Comparison of ENCODE assay signal across 14 mouse cellular contexts in the genomic region with DNA sequence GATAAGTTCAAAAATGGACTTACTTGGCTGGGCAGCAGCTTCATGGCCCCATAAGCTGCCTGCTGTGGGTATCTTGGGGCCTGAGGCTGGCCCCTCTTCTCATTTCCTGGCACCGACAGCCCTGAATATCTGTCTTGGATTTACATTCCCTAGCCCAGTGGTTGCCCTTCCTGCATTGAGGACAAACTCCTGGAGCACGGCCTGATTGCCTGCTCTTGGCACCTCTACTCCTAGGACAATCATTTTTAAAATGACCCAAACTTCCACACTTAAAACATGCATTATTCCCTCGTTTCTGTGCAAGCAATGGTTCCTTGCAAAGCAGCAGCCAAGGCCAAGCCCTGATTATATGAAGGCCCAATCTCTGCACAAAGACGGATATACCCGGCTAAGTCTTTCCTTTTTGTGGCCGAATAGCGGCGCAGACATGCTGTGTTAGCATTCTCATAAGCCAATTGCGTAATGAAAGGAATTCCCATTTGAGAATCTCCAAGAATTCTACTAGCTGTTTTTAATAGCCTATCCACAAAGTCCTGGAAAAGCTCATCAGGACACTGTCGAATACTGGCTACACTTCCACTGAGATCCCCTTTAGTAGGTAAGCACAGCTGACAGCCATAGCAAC. TPM values are rescaled to one million over a fixed set of nuclear protein-coding genes. Genes with fewer than 3 reads are reported as not detected.
DNase-seq lines count a peak whose midpoint lies in the region; ATAC-seq and TF ChIP-seq lines count a peak whose summit lies in the region.
"Had no signal": no experiment of that assay in that cellular context is flagged by ENCODE, and none has a peak within 500 bp of the region (broad histone marks: within the 10 kb centered on the region; RNA-seq: fewer than 3 reads in every experiment).

No protein-coding gene starts in this region.

- H3K4me3 ChIP-seq in kidney, postnatal 0 days (replicated peaks; ENCODE audit: low read depth, low read length), result no peak overlapping the region
- H3K4me3 ChIP-seq in thymus, adult 2 months (ENCODE audit: control insufficient read depth, insufficient read depth, low read length), result no peak overlapping the region
- H3K4me3 ChIP-seq in midbrain, embryonic 16.5 days (ENCODE audit: low read depth, low read length), result no peak overlapping the region
- H3K4me3 ChIP-seq: limb, embryonic 12.5 days; megakaryocyte, embryonic 14.5 days; myocyte had no signal

- intact Hi-C loops in heart, postnatal 10 days (cut with DNase I), result no loop called here

- H3K4me1 ChIP-seq in kidney, postnatal 0 days (replicated peaks; ENCODE audit: insufficient read depth, low read length), result no peaks in the 10 kb centered on the region
- H3K4me1 ChIP-seq in thymus, adult 2 months (replicated peaks; ENCODE audit: control insufficient read depth, insufficient read depth, low read length), result no peaks in the 10 kb centered on the region
- H3K4me1 ChIP-seq in midbrain, embryonic 16.5 days (ENCODE audit: control insufficient read depth, insufficient read depth, low read length), result no peaks in the 10 kb centered on the region
- H3K4me1 ChIP-seq: limb, embryonic 12.5 days had no signal

- TF ChIP-seq POLR2A in brain, embryonic 14.5 days (IDR thresholded peaks at IDR 0.05; ENCODE audit: borderline replicate concordance, extremely low read depth, insufficient read depth, insufficient read length, poor library complexity, severe bottlenecking), result no peak
- TF ChIP-seq POLR2A in thymus, adult 2 months (IDR thresholded peaks at IDR 0.05; ENCODE audit: control insufficient read depth, extremely low read depth, insufficient read depth, low read length, poor library complexity), result no peak

- no peak for ATAC-seq in kidney, postnatal 0 days (replicated peaks; ENCODE audit: low FRiP score, low read depth)
- no peak for ATAC-seq in midbrain, embryonic 16.5 days
- ATAC-seq: forebrain, postnatal 0 days had no signal

- DNase-seq in adrenal gland, adult 2 months, result peak; percentile 34
- no peak for DNase-seq in adrenal gland, postnatal 25 days
- DNase-seq in kidney, postnatal 0 days (ENCODE audit: low spot score), result peak; percentile 19
- no peak for DNase-seq in kidney, adult 8-10 months
- peak; percentile 7 for DNase-seq in brain, embryonic 14.5 days (ENCODE audit: low read depth)
- DNase-seq in heart, postnatal 10 days, result peak; percentile 38 to 47
- DNase-seq in thymus, adult 2 months, result no peak
- DNase-seq: forebrain, postnatal 0 days; layer of hippocampus, postnatal 36 days; spleen, adult 18-20 months had no signal

- 76% methylated on average over 10 of the region's 10 CpGs for WGBS in kidney, postnatal 0 days
- WGBS in thymus, adult 2 months, result 94% methylated on average over 10 of the region's 10 CpGs
- 78% methylated on average over 10 of the region's 10 CpGs for WGBS in midbrain, embryonic 16.5 days

- no peak overlapping the region for H3K9ac ChIP-seq in kidney, postnatal 0 days (ENCODE audit: low read depth, low read length)
- H3K9ac ChIP-seq in midbrain, embryonic 16.5 days (ENCODE audit: low read depth, low read length), result no peak overlapping the region
- H3K9ac ChIP-seq: forebrain, postnatal 0 days; limb, embryonic 12.5 days had no signal

- no peak overlapping the region for H3K4me2 ChIP-seq in kidney, postnatal 0 days (ENCODE audit: low read length)
- H3K4me2 ChIP-seq in midbrain, embryonic 16.5 days (ENCODE audit: low read length), result no peak overlapping the region
- H3K4me2 ChIP-seq: limb, embryonic 12.5 days had no signal

- no peaks in the 10 kb centered on the region for H3K9me3 ChIP-seq in kidney, postnatal 0 days (replicated peaks; ENCODE audit: low read length)
- H3K9me3 ChIP-seq in midbrain, embryonic 16.5 days (replicated peaks; ENCODE audit: control insufficient read depth, low read length, poor library complexity, severe bottlenecking), result no peaks in the 10 kb centered on the region
- H3K9me3 ChIP-seq: limb, embryonic 12.5 days had no signal

- TF ChIP-seq CTCF in kidney, postnatal 0 days (IDR thresholded peaks at IDR 0.05; ENCODE audit: low read depth), result no peak
- no peak for TF ChIP-seq CTCF in brain, embryonic 14.5 days (IDR thresholded peaks at IDR 0.05; ENCODE audit: borderline replicate concordance, extremely low read depth, insufficient read depth, insufficient read length)
- TF ChIP-seq CTCF in thymus, adult 2 months (IDR thresholded peaks at IDR 0.05; ENCODE audit: borderline replicate concordance, control insufficient read depth, extremely low read depth, insufficient read depth, low read length, poor library complexity), result no peak

- 0 out of 2 replicates have a peak overlapping the region, but pooled peaks have one; percentile 4 for H3K27ac ChIP-seq in kidney, postnatal 0 days
- H3K27ac ChIP-seq in thymus, adult 2 months (ENCODE audit: control insufficient read depth, insufficient read depth, low read length), result no peak overlapping the region
- H3K27ac ChIP-seq in midbrain, embryonic 16.5 days (ENCODE audit: low read length), result no peak overlapping the region
- H3K27ac ChIP-seq: limb, embryonic 12.5 days had no signal

- H3K36me3 ChIP-seq in kidney, postnatal 0 days (ENCODE audit: insufficient read depth, low read length), result no peaks in the 10 kb centered on the region
- no peaks in the 10 kb centered on the region for H3K36me3 ChIP-seq in thymus, adult 2 months (ENCODE audit: control insufficient read depth, insufficient read depth, low read length)
- H3K36me3 ChIP-seq in midbrain, embryonic 16.5 days (ENCODE audit: control insufficient read depth, insufficient read depth, low read length), result no peaks in the 10 kb centered on the region
- H3K36me3 ChIP-seq: limb, embryonic 12.5 days had no signal

- H3K27me3 ChIP-seq in kidney, postnatal 0 days (ENCODE audit: insufficient read depth, low read length), result no peaks in the 10 kb centered on the region
- H3K27me3 ChIP-seq in thymus, adult 2 months (ENCODE audit: control insufficient read depth, insufficient read depth, low read length), result no peaks in the 10 kb centered on the region
- no peaks in the 10 kb centered on the region for H3K27me3 ChIP-seq in midbrain, embryonic 16.5 days (ENCODE audit: control insufficient read depth, insufficient read depth, low read depth, low read length)
- H3K27me3 ChIP-seq: limb, embryonic 12.5 days; megakaryocyte, embryonic 14.5 days had no signal

RNA-seq across cellular contexts. Expression of gene Desi2, which starts 18.6 kb away (rescaled TPM):
- total RNA-seq in adrenal gland, adult 2 months (2021), result 10 to 100 TPM; 18.9 to 26.1 TPM
- 13.1 and 13.2 TPM in 2 replicates for polyA plus RNA-seq in adrenal gland, adult 2 months (2012; rRNA removed)
- total RNA-seq in adrenal gland, postnatal 25 days (2021), result 24.3 and 25.5 TPM in 2 replicates
- 24.2 and 25.4 TPM in 2 replicates for polyA plus RNA-seq in kidney, postnatal 0 days (2015; fragmentation: Nextera tagmentation; extraction: Ambion mirVana)
- 13.1 and 15.7 TPM in 2 replicates for polyA plus RNA-seq in brain, embryonic 14.5 days (2012; rRNA removed)
- 10 to 100 TPM; 23.3 to 27.0 TPM for total RNA-seq in heart, postnatal 10 days (2021)
- polyA plus RNA-seq in thymus, adult 2 months (2012; rRNA removed), result 14.8 and 15.7 TPM in 2 replicates
- polyA plus RNA-seq in midbrain, embryonic 16.5 days (2015; fragmentation: Nextera tagmentation; extraction: Ambion mirVana), result 21.3 and 22.7 TPM in 2 replicates

Comparison
In these comparisons a context has a peak if more than half of its experiments do, and no peak if none do; other contexts are left out.
1. DNase-seq: peak in adrenal gland, adult 2 months (single experiment), kidney, postnatal 0 days (single experiment), brain, embryonic 14.5 days (single experiment) and heart, postnatal 10 days (2 of 2); none in adrenal gland, postnatal 25 days (single experiment), kidney, adult 8-10 months (0 of 2) and thymus, adult 2 months (single experiment).